Mouse (Mus musculus) liver, embryonic 12.5 days (tissue): ENCODE data around the gene Sec14l5. TPM values are rescaled to one million over a fixed set of nuclear protein-coding genes. Genes with fewer than 3 reads are reported as not detected.
A peak's percentile ranks its signal among the peaks of the same experiment; 100 is the strongest.

Experiments
- ATAC-seq: fragments of 200-750 bp; cut with Nextera tagmentation; 2 replicates; pipeline ENCODE4 v1.8.0; 2017; ENCODE audit warnings: moderate number of reproducible peaks, mild to moderate bottlenecking, moderate library complexity
- H3K27ac ChIP-seq: fragments of 300-500 bp; sonication (generic); 2 replicates; pipeline ENCODE4 v1.5.1; 2016; ENCODE audit warnings: mild to moderate bottlenecking
- H3K27me3 ChIP-seq: fragments of 300-500 bp; sonication (generic); replicated peaks from 2 replicates; pipeline ENCODE4 v1.6.1; 2016; ENCODE audit warnings: mild to moderate bottlenecking, moderate library complexity
- H3K36me3 ChIP-seq: fragments of 300-500 bp; sonication (generic); 2 replicates; pipeline ENCODE4 v1.6.1; 2016; ENCODE audit warnings: mild to moderate bottlenecking, moderate library complexity
- H3K4me1 ChIP-seq: fragments of 300-500 bp; sonication (generic); 2 replicates; pipeline ENCODE4 v1.6.1; 2016
- H3K4me2 ChIP-seq: fragments of 300-500 bp; sonication (generic); 2 replicates; pipeline ENCODE4 v1.6.1; 2016; ENCODE audit warnings: mild to moderate bottlenecking, moderate library complexity
- H3K4me3 ChIP-seq: fragments of 300-500 bp; sonication (generic); 2 replicates; pipeline ENCODE4 v1.5.1; 2016; ENCODE audit warnings: mild to moderate bottlenecking, moderate library complexity
- H3K9ac ChIP-seq: fragments of 300-500 bp; sonication (generic); 2 replicates; pipeline ENCODE4 v1.6.1; 2016; ENCODE audit warnings: mild to moderate bottlenecking, moderate library complexity
- H3K9me3 ChIP-seq: fragments of 300-500 bp; sonication (generic); replicated peaks from 2 replicates; pipeline ENCODE4 v1.6.1; 2016; ENCODE audit warnings: mild to moderate bottlenecking, moderate library complexity
- WGBS: fragments of 180-500 bp; shearing (Covaris S2); methylation state at CpG from one replicate; pipeline ENCODE4 v1.1.7; 2016; ENCODE audit not compliant: insufficient replicate concordance; 5-methylcytosine and 5-hydroxymethylcytosine counted together
- polyA plus RNA-seq: library from polyadenylated mRNA; unstranded; fragments of >200 nt; fragmentation: Nextera tagmentation; extraction: Ambion mirVana; gene quantifications from 2 replicates; pipeline ENCODE4 v1.2.1, GENCODE M21; 2016

Sec14l5 gene
- not detected in 2 replicates for polyA plus RNA-seq

GRCm38 (mm10) chr16:5147037-5147385 is at the start of gene Sec14l5:
Gene Sec14l5 (plus strand): TSS chr16:5147109.
- H3K36me3 ChIP-seq: no peaks in the 10 kb centered on the region
- peaks cover 19% of the 10 kb centered on the region for H3K4me1 ChIP-seq
- H3K4me2 ChIP-seq: peak within 1 kb of the TSS; percentile 72
- no peak within 1 kb of the TSS for H3K27ac ChIP-seq
- 22% methylated on average over 13 of the region's 13 CpGs for WGBS
- H3K9me3 ChIP-seq: no peaks in the 10 kb centered on the region
- ATAC-seq: peak; percentile 28
- peak within 1 kb of the TSS; percentile 31 for H3K4me3 ChIP-seq
- H3K9ac ChIP-seq: no peak within 1 kb of the TSS
- H3K27me3 ChIP-seq: peaks cover 41% of the 10 kb centered on the region

- no peaks in the 10 kb centered on the region for H3K4me1 ChIP-seq
- H3K9ac ChIP-seq: no peak overlapping the region
- no peaks in the 10 kb centered on the region for H3K27me3 ChIP-seq
- no peak overlapping the region for H3K4me2 ChIP-seq
- no peak for ATAC-seq
- H3K36me3 ChIP-seq: no peaks in the 10 kb centered on the region
- no peak overlapping the region for H3K27ac ChIP-seq
- H3K9me3 ChIP-seq: no peaks in the 10 kb centered on the region
- WGBS: 54% methylated on average over 6 of the region's 6 CpGs
- no peak overlapping the region for H3K4me3 ChIP-seq
Measured at GRCm38 (mm10) chr16:5101000-5101399, 45.9 kb upstream of the Sec14l5 start.

GRCm38 (mm10) chr16:5109877-5110276 is 37.0 kb upstream of the Sec14l5 start:
- Histone ChIP-seq H3K36me3 (no peaks in the 10 kb centered on the region), H3K9me3 (0 out of 2 replicates have a peak, but pooled peaks cover 5% of the 10 kb centered on the region), H3K27me3 (0 out of 2 replicates have a peak, but pooled peaks cover 4% of the 10 kb centered on the region), H3K27ac (no peak overlapping the region; the same call in 1 of the 2 replicates), H3K4me1 (no peaks in the 10 kb centered on the region), H3K9ac (no peak overlapping the region), H3K4me2 (no peak overlapping the region), H3K4me3 (no peak overlapping the region)
- 57% methylated on average over 7 of the region's 7 CpGs for WGBS
- ATAC-seq: peak; percentile 73

- Histone ChIP-seq H3K9ac (no peak overlapping the region), H3K36me3 (no peaks in the 10 kb centered on the region), H3K4me1 (no peaks in the 10 kb centered on the region), H3K27me3 (peaks cover 11% of the 10 kb centered on the region; the same call in 1 of the 2 replicates), H3K4me3 (no peak overlapping the region), H3K4me2 (no peak overlapping the region), H3K27ac (no peak overlapping the region), H3K9me3 (0 out of 2 replicates have a peak, but pooled peaks cover 5% of the 10 kb centered on the region)
- no peak for ATAC-seq
- 75% methylated on average over 3 of the region's 3 CpGs for WGBS
Measured at GRCm38 (mm10) chr16:5111021-5111420, 35.9 kb upstream of the Sec14l5 start.

GRCm38 (mm10) chr16:5113002-5113550 is 33.8 kb upstream of the Sec14l5 start:
- Histone ChIP-seq H3K27me3 (peaks cover 11% of the 10 kb centered on the region; the same call in 1 of the 2 replicates), H3K4me2 (no peak overlapping the region), H3K36me3 (no peaks in the 10 kb centered on the region), H3K9me3 (0 out of 2 replicates have a peak, but pooled peaks cover 5% of the 10 kb centered on the region), H3K4me3 (no peak overlapping the region), H3K9ac (no peak overlapping the region), H3K4me1 (no peaks in the 10 kb centered on the region), H3K27ac (no peak overlapping the region)
- 57% methylated on average over 4 of the region's 4 CpGs for WGBS
- no peak for ATAC-seq

GRCm38 (mm10) chr16:5113582-5113981 is 33.3 kb upstream of the Sec14l5 start:
- Histone ChIP-seq H3K9me3 (0 out of 2 replicates have a peak, but pooled peaks cover under 1% of the 10 kb centered on the region), H3K4me1 (no peaks in the 10 kb centered on the region), H3K4me2 (no peak overlapping the region), H3K4me3 (no peak overlapping the region), H3K36me3 (no peaks in the 10 kb centered on the region), H3K27ac (no peak overlapping the region), H3K9ac (no peak overlapping the region), H3K27me3 (peaks cover 11% of the 10 kb centered on the region; the same call in 1 of the 2 replicates)
- no peak for ATAC-seq
- whole genome bisulfite sequencing: 63% methylated on average over 2 of the region's 2 CpGs

GRCm38 (mm10) chr16:5119385-5119784 is 27.5 kb upstream of the Sec14l5 start:
- Histone ChIP-seq H3K9ac (no peak overlapping the region), H3K4me2 (no peak overlapping the region), H3K4me3 (no peak overlapping the region), H3K27ac (no peak overlapping the region), H3K9me3 (no peaks in the 10 kb centered on the region), H3K27me3 (peaks cover 37% of the 10 kb centered on the region), H3K4me1 (no peaks in the 10 kb centered on the region), H3K36me3 (no peaks in the 10 kb centered on the region)
- WGBS: 56% methylated on average over 4 of the region's 4 CpGs
- no peak; the same call in 1 of the 2 replicates for ATAC-seq

GRCm38 (mm10) chr16:5119845-5120244 is 27.1 kb upstream of the Sec14l5 start:
- no peak overlapping the region for H3K4me2 ChIP-seq
- H3K9me3 ChIP-seq: no peaks in the 10 kb centered on the region
- no peak overlapping the region for H3K27ac ChIP-seq
- H3K27me3 ChIP-seq: peaks cover 37% of the 10 kb centered on the region
- no peak overlapping the region for H3K9ac ChIP-seq
- no peaks in the 10 kb centered on the region for H3K36me3 ChIP-seq
- H3K4me3 ChIP-seq: no peak overlapping the region
- WGBS: 62% methylated on average over 4 of the region's 4 CpGs
- ATAC-seq: no peak
- no peaks in the 10 kb centered on the region for H3K4me1 ChIP-seq

- ATAC-seq: no peak
- Histone ChIP-seq H3K4me3 (no peak overlapping the region), H3K36me3 (no peaks in the 10 kb centered on the region), H3K27ac (no peak overlapping the region), H3K4me1 (no peaks in the 10 kb centered on the region), H3K9me3 (no peaks in the 10 kb centered on the region), H3K27me3 (peaks cover 46% of the 10 kb centered on the region), H3K9ac (no peak overlapping the region), H3K4me2 (no peak overlapping the region)
- 48% methylated on average over 6 of the region's 6 CpGs for WGBS
Measured at GRCm38 (mm10) chr16:5123476-5123875, 23.4 kb upstream of the Sec14l5 start.

- Histone ChIP-seq H3K27ac (no peak overlapping the region), H3K36me3 (no peaks in the 10 kb centered on the region), H3K9ac (no peak overlapping the region), H3K4me2 (no peak overlapping the region), H3K4me1 (no peaks in the 10 kb centered on the region; the same call in 1 of the 2 replicates), H3K4me3 (no peak overlapping the region), H3K9me3 (no peaks in the 10 kb centered on the region), H3K27me3 (peaks cover 82% of the 10 kb centered on the region)
- no peak for ATAC-seq
- WGBS: 23% methylated on average over 2 of the region's 2 CpGs
Measured at GRCm38 (mm10) chr16:5130196-5130595, 16.7 kb upstream of the Sec14l5 start.

GRCm38 (mm10) chr16:5130766-5131165 is 16.1 kb upstream of the Sec14l5 start:
- WGBS: 25% methylated on average over 4 of the region's 4 CpGs
- H3K27me3 ChIP-seq: peaks cover 82% of the 10 kb centered on the region
- H3K9ac ChIP-seq: no peak overlapping the region
- no peaks in the 10 kb centered on the region; the same call in 1 of the 2 replicates for H3K4me1 ChIP-seq
- H3K36me3 ChIP-seq: no peaks in the 10 kb centered on the region
- H3K4me3 ChIP-seq: no peak overlapping the region
- H3K4me2 ChIP-seq: no peak overlapping the region
- no peak for ATAC-seq
- no peaks in the 10 kb centered on the region for H3K9me3 ChIP-seq
- H3K27ac ChIP-seq: no peak overlapping the region

- Histone ChIP-seq H3K27me3 (peaks cover 81% of the 10 kb centered on the region), H3K4me2 (peak overlapping the region; percentile 52), H3K4me3 (peak overlapping the region; percentile 41; the same call in 1 of the 2 replicates), H3K27ac (no peak overlapping the region), H3K9me3 (no peaks in the 10 kb centered on the region), H3K36me3 (no peaks in the 10 kb centered on the region), H3K4me1 (no peaks in the 10 kb centered on the region; the same call in 1 of the 2 replicates), H3K9ac (no peak overlapping the region)
- no peak for ATAC-seq
- WGBS: 4% methylated on average over 25 of the region's 25 CpGs
Measured at GRCm38 (mm10) chr16:5131251-5131922, 15.5 kb upstream of the Sec14l5 start.
